Mouse (Mus musculus): ENCODE measurements around the gene Rela. TPM values are rescaled to one million over a fixed set of nuclear protein-coding genes. Genes with fewer than 3 reads are reported as not detected.
A peak's percentile ranks its signal among the peaks of the same experiment; 100 is the strongest.

The Rela gene
- not detected in 2 replicates for polyA plus RNA-seq (2012; ENCODE audit: insufficient read depth, insufficient read length, low replicate concordance, missing spikeins)

DNA sequence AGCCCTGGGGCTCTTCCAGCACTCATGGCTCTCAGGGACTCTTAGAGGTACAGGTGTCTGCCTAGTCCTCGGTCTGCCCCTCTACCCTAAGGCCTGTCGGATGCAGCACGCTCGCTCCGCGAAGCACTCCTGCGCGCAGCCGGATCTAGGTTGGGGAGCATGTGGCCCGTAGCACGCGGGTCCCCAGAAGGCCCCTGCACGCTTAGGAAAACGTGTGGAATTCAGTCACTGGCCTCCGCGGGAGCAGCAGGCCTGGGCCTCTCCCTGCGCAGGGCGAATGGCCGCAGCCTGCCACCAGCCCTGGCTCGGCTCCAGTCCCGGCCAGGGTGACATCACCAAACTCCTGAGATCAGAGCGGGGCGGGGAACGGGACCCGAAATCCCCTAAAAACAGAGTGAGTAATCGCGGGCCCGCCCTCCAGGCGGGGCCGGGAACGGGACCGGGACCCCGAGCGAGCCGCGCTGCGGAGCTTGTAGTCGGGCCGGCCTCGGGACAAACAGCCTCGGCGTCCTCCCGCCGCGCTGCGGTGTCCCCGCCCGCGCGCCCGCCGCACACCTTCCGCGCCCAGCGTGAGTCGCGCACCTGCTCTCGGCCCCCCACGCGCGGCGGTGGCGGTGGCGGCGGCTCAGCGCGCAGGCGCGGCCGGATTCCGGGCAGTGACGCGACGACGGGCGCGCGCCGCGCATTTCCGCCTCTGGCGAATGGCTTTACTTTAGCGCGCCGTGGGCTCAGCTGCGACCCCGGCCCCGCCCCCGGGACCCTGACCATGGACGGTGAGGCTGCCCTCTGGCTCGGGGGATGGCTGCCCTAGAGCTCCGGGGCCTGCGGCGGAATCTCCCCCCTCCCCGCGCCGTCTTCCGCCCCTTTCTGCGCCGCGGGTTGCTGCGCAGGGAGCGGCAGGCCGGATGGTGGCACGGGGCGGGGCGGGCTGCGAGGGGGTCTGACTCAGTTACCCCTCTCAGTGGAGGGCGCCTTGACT, at the start of gene Rela:
TSS of gene Rela (plus strand) at position 415 of the 979 bp plus-strand sequence.
- H3K4me1 ChIP-seq (ENCODE audit: control insufficient read depth, insufficient read depth, low read length): peaks cover 18% of the 10 kb centered on the region
- H3K27ac ChIP-seq (ENCODE audit: insufficient read depth, low read depth, low read length): peak within 1 kb of the TSS; percentile 97
- WGBS: under 1% methylated on average over 108 of the region's 109 CpGs
- peak within 1 kb of the TSS; percentile 89 for H3K4me3 ChIP-seq (ENCODE audit: insufficient read depth, low read depth, low read length)
- peak; percentile 85 for TF ChIP-seq POLR2A (IDR thresholded peaks at IDR 0.05; ENCODE audit: insufficient read depth, low read depth, low read length)
- no peak for TF ChIP-seq CTCF (IDR thresholded peaks at IDR 0.05; ENCODE audit: insufficient read depth, low read depth, low read length)

DNA sequence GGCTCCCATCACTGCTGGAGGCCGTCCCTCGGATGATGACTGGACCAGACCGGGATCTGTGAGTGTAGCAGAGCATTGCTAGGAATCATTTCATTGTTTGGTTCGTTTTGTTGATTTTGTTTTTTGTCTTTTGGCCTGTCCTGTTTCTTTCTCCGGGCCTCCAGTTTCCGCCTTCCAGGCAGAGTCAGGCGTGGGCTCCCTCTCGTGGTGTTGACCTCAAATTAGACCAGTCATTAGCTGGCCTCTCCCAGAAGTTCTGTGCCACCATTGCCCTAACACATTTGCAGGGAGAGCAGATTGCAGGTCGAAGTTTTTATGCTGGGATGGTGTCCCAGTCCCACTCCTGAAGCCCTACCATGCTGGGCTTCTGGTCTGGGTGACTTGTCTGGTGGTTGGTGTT, 48.1 kb upstream of the Rela start:
- TF ChIP-seq POLR2A (IDR thresholded peaks at IDR 0.05; ENCODE audit: insufficient read depth, low read depth, low read length): no peak
- Histone ChIP-seq H3K4me3 (ENCODE audit: insufficient read depth, low read depth, low read length) (no peak overlapping the region), H3K4me1 (ENCODE audit: control insufficient read depth, insufficient read depth, low read length) (no peaks in the 10 kb centered on the region), H3K27ac (ENCODE audit: insufficient read depth, low read depth, low read length) (no peak overlapping the region)
- 70% methylated on average over 9 of the region's 9 CpGs for WGBS

DNA sequence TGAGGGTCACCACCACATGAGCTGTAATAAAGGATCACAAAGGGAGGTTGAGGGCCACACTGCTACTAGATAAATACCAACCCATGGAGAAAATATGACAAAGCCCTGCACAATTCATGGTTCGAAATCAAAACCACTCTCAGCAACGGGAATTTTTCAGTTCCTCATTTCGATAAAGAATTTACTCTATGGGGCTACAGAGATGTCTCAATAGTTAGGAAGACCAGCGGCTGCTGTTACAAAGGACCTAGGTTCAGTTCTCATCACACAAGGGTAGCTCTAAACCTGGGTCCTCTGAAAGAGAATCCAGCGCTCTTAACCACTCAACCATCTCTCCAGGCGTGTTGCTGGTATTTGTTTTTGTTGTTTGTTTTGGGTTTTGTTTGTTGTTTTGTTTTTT, 45.4 kb upstream of the Rela start:
- TF ChIP-seq CTCF (IDR thresholded peaks at IDR 0.05; ENCODE audit: insufficient read depth, low read depth, low read length): no peak
- no peak for TF ChIP-seq POLR2A (IDR thresholded peaks at IDR 0.05; ENCODE audit: insufficient read depth, low read depth, low read length)

DNA sequence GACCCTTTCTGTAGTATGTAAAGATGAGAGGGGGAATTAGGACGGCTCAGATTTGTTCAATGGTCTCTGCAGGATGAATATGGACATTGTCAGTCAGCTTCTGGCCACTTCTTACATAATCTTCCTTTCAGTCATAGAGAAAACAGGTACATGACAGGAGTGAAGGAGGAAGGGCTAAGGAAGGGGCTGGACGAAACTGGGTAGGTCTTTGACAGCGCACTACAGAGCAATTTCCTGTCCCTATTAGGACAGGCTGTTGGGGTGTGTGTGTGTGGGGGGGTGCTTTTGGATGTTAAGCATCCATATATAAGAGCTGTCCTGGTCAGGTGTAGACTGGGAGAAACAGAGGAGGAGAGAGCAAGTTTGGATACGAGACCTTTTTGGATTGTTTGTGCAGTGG, 38.1 kb upstream of the Rela start:
- Histone ChIP-seq H3K4me1 (ENCODE audit: control insufficient read depth, insufficient read depth, low read length) (peaks cover 13% of the 10 kb centered on the region), H3K4me3 (ENCODE audit: insufficient read depth, low read depth, low read length) (no peak overlapping the region), H3K27ac (ENCODE audit: insufficient read depth, low read depth, low read length) (no peak overlapping the region)
- WGBS: 72% methylated on average over 4 of the region's 4 CpGs
- no peak for TF ChIP-seq CTCF (IDR thresholded peaks at IDR 0.05; ENCODE audit: insufficient read depth, low read depth, low read length)
- TF ChIP-seq POLR2A (IDR thresholded peaks at IDR 0.05; ENCODE audit: insufficient read depth, low read depth, low read length): no peak

More for the DNA sequence above, 45.4 kb upstream of the Rela start:
- Histone ChIP-seq H3K4me1 (ENCODE audit: control insufficient read depth, insufficient read depth, low read length) (no peaks in the 10 kb centered on the region), H3K4me3 (ENCODE audit: insufficient read depth, low read depth, low read length) (no peak overlapping the region), H3K27ac (ENCODE audit: insufficient read depth, low read depth, low read length) (no peak overlapping the region)
- 93% methylated on average over 6 of the region's 6 CpGs for WGBS

DNA sequence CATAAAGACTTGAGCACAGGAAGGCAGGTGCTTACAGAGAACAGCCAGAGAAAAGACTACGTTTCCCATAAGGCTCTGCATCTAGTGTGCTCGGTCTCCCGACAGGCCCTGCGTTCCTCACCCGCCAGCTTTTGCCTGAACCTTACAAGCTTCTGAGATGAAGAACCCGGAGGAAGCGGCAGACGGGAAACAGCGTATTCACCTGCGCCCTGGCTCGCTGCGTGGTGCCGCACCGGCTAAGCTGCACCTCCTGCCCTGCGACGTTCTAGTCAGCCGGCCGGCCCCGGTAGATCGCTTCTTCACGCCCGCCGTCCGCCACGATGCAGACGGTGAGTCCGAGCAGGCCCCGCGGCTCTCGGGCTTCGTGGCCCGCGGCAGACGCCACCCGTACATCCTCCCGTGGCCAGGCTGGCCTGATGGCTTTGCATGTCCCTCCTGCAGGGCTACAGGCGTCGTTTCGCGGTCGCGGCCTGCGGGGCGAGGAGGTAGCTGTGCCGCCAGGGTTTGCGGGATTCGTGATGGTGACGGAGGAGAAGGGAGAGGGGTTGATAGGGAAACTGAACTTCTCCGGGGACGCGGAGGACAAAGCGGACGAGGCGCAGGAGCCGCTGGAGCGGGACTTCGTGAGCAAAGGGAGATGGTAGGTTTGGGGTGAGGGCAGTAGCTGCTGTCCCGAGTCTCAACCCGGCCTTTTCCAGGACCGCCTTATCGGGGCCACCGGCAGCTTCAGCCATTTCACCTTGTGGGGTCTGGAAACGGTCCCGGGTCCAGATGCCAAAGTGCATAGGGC, 35.3 kb upstream of the Rela start, which contains the start of gene Rnaseh2c:
TSS of gene Rnaseh2c (plus strand) at position 122 of the 790 bp plus-strand sequence.
- TF ChIP-seq CTCF (IDR thresholded peaks at IDR 0.05; ENCODE audit: insufficient read depth, low read depth, low read length): no peak
- no peak; the same call in 1 of the 2 replicates for TF ChIP-seq POLR2A (IDR thresholded peaks at IDR 0.05; ENCODE audit: insufficient read depth, low read depth, low read length)
- Histone ChIP-seq H3K4me3 (ENCODE audit: insufficient read depth, low read depth, low read length) (peak within 1 kb of the TSS; percentile 84), H3K27ac (ENCODE audit: insufficient read depth, low read depth, low read length) (peak within 1 kb of the TSS; percentile 50; the same call in 1 of the 2 replicates), H3K4me1 (ENCODE audit: control insufficient read depth, insufficient read depth, low read length) (peaks cover 13% of the 10 kb centered on the region)
- WGBS: under 1% methylated on average over 57 of the region's 64 CpGs

DNA sequence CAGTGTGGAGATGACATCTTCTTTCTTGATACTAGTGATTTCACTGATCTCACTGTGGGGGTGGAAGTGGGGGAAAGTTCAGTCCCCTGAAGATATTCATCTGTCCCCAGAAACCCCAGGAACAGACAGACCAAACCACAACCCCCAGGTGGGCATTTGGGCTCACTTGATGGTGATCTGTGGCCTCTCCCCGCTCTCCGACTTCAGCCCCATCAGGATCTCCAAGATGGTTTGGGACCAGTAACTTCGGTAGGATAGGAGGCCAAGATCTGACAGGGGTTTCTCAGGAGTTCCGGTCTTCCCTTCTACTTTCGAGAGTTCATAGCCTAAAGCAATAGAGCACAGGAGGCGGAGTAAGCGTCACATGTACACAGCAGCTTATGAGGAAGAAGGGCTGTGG, 33.6 kb upstream of the Rela start:
- Histone ChIP-seq H3K27ac (ENCODE audit: insufficient read depth, low read depth, low read length) (no peak overlapping the region), H3K4me1 (ENCODE audit: control insufficient read depth, insufficient read depth, low read length) (peaks cover 21% of the 10 kb centered on the region), H3K4me3 (ENCODE audit: insufficient read depth, low read depth, low read length) (no peak overlapping the region)
- WGBS: 83% methylated on average over 7 of the region's 7 CpGs
- TF ChIP-seq CTCF (IDR thresholded peaks at IDR 0.05; ENCODE audit: insufficient read depth, low read depth, low read length) (no peak), POLR2A (IDR thresholded peaks at IDR 0.05; ENCODE audit: insufficient read depth, low read depth, low read length) (no peak)

DNA sequence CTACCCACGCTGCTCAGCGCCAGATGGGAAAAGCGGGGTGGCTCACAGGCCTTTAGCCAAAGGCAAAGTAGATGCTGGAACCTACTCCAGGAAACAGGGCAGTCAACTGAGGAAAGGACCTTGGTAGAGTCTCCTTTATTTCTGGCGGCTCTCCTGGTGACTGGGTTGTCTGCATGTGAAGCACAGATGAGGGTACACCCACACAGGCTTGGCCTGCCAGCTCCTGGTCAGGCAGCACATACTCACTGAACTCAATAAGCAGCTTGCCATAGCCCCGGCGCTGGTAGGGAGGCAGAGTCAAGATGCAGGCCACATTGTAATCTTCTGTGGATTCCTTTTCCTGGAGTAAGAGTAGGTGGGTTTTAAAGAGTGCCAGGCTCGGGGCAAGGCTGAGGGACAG, 32.2 kb upstream of the Rela start:
- H3K4me1 ChIP-seq (ENCODE audit: control insufficient read depth, insufficient read depth, low read length): peaks cover 29% of the 10 kb centered on the region
- no peak for TF ChIP-seq CTCF (IDR thresholded peaks at IDR 0.05; ENCODE audit: insufficient read depth, low read depth, low read length)
- TF ChIP-seq POLR2A (IDR thresholded peaks at IDR 0.05; ENCODE audit: insufficient read depth, low read depth, low read length): no peak
- no peak overlapping the region for H3K4me3 ChIP-seq (ENCODE audit: insufficient read depth, low read depth, low read length)
- WGBS: 86% methylated on average over 7 of the region's 7 CpGs
- no peak overlapping the region for H3K27ac ChIP-seq (ENCODE audit: insufficient read depth, low read depth, low read length)

DNA sequence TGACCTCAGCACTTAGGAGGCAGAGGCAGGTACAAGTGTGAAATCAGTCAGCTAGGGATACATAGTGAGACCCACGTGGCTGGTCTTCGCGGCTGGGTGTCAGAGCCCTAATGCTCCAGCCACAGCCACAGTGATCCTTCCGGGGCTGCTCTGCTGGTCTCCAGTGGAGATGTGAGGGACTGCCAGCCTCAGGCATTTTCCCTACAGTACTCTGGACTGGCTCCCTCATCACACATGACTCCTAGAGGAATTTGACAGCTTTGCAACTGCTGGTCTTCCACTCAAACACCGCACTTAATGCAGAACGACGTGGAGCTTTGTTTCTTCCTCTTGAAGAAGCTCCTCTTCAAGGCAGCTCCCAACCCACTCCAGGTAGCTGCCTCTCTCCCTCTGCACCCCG, 31.1 kb upstream of the Rela start:
- peaks cover 31% of the 10 kb centered on the region for H3K4me1 ChIP-seq (ENCODE audit: control insufficient read depth, insufficient read depth, low read length)
- TF ChIP-seq POLR2A (IDR thresholded peaks at IDR 0.05; ENCODE audit: insufficient read depth, low read depth, low read length) (no peak), CTCF (IDR thresholded peaks at IDR 0.05; ENCODE audit: insufficient read depth, low read depth, low read length) (no peak)
- WGBS: 81% methylated on average over 8 of the region's 8 CpGs
- no peak overlapping the region for H3K27ac ChIP-seq (ENCODE audit: insufficient read depth, low read depth, low read length)
- H3K4me3 ChIP-seq (ENCODE audit: insufficient read depth, low read depth, low read length): no peak overlapping the region
